ENCODE assay signal across 13 mouse cellular contexts in the genomic region with DNA sequence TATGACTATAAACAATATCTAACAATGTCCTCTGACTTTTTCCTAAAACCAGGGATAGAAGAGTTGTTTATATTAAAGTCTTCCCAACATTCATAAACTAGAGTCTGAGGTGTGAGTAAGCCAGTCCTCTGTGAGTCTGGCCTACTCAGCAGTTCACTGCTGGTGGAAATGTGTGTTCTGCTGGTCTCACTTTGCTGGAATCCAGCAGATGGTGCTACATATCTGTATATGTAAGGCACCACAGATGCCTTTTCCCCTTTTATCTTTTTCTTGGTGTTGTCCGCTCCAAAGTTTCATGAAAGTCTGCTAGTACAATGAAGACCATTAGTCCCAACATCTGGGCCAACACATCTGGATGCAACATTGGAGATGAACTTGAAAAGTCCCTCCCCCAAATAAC. TPM values are rescaled to one million over a fixed set of nuclear protein-coding genes. Genes with fewer than 3 reads are reported as not detected.
DNase-seq lines count a peak whose midpoint lies in the region; ATAC-seq and TF ChIP-seq lines count a peak whose summit lies in the region.
"Had no signal": no experiment of that assay in that cellular context is flagged by ENCODE, and none has a peak within 500 bp of the region (broad histone marks: within the 10 kb centered on the region; RNA-seq: fewer than 3 reads in every experiment).

No protein-coding gene starts in this region.

- TF ChIP-seq POLR2A in kidney, adult 2 months (IDR thresholded peaks at IDR 0.05; ENCODE audit: low read depth, low read length), result no peak

- WGBS in kidney, adult 2 months, result 66% methylated on average over 1 of the region's 1 CpGs
- 62% methylated on average over 1 of the region's 1 CpGs for WGBS in midbrain, embryonic 16.5 days
- 76% methylated on average over 1 of the region's 1 CpGs for WGBS in midbrain, embryonic 15.5 days

- no peaks in the 10 kb centered on the region for H3K36me3 ChIP-seq in kidney, adult 2 months (ENCODE audit: control insufficient read depth, insufficient read depth, low read length)
- H3K36me3 ChIP-seq in midbrain, embryonic 16.5 days (ENCODE audit: control insufficient read depth, insufficient read depth, low read length), result no peaks in the 10 kb centered on the region
- H3K36me3 ChIP-seq in midbrain, embryonic 15.5 days (replicated peaks), result no peaks in the 10 kb centered on the region
- H3K36me3 ChIP-seq: liver, embryonic 13.5 days had no signal

- H3K27ac ChIP-seq in kidney, adult 2 months (ENCODE audit: insufficient read depth, low read depth, low read length), result no peak overlapping the region
- no peak overlapping the region for H3K27ac ChIP-seq in midbrain, embryonic 16.5 days (ENCODE audit: low read length)
- no peak overlapping the region for H3K27ac ChIP-seq in midbrain, embryonic 15.5 days
- H3K27ac ChIP-seq: liver, embryonic 13.5 days; macrophage had no signal

- no peak overlapping the region for H3K9ac ChIP-seq in midbrain, embryonic 16.5 days (ENCODE audit: low read depth, low read length)
- H3K9ac ChIP-seq in midbrain, embryonic 15.5 days, result no peak overlapping the region
- H3K9ac ChIP-seq: liver, embryonic 13.5 days had no signal

- 0 out of 2 replicates have a peak, but pooled peaks have one; percentile 58 for ATAC-seq in midbrain, embryonic 16.5 days
- ATAC-seq in midbrain, embryonic 15.5 days (replicated peaks), result no peak; the same call in 1 of the 2 replicates

- no peaks in the 10 kb centered on the region for H3K27me3 ChIP-seq in kidney, adult 2 months (replicated peaks; ENCODE audit: control insufficient read depth, insufficient read depth, low read length)
- no peaks in the 10 kb centered on the region for H3K27me3 ChIP-seq in midbrain, embryonic 16.5 days (ENCODE audit: control insufficient read depth, insufficient read depth, low read depth, low read length)
- H3K27me3 ChIP-seq in midbrain, embryonic 15.5 days (replicated peaks), result no peaks in the 10 kb centered on the region
- H3K27me3 ChIP-seq: liver, embryonic 13.5 days had no signal

- H3K4me1 ChIP-seq in kidney, adult 2 months (ENCODE audit: control insufficient read depth, insufficient read depth, low read length), result no peaks in the 10 kb centered on the region
- H3K4me1 ChIP-seq in midbrain, embryonic 16.5 days (ENCODE audit: control insufficient read depth, insufficient read depth, low read length), result no peaks in the 10 kb centered on the region
- no peaks in the 10 kb centered on the region for H3K4me1 ChIP-seq in midbrain, embryonic 15.5 days
- H3K4me1 ChIP-seq: liver, embryonic 13.5 days had no signal

- DNase-seq in embryo, embryonic 10.5 days (ENCODE audit: low spot score), result peak; percentile 3
- DNase-seq in embryo, embryonic 10 days (ENCODE audit: low spot score), result no peak
- DNase-seq in kidney, adult 2 months, result peak; percentile 2
- DNase-seq in kidney, adult 9 months, result no peak
- DNase-seq in layer of hippocampus, adult 9-10 months (ENCODE audit: low spot score), result peak; percentile 24
- DNase-seq in adrenal gland, postnatal 4 days (ENCODE audit: low spot score in 2 of 2), result no peak
- DNase-seq: embryo, embryonic 11 days; gastrocnemius, postnatal 14 days; liver, embryonic 13.5 days; thymus, adult 2 months had no signal

- 0 out of 2 replicates have a peak, but pooled peaks have one; percentile 4 for TF ChIP-seq CTCF in kidney, adult 2 months (conservative IDR thresholded peaks at IDR 0.05; ENCODE audit: insufficient read depth, insufficient read length, low read depth, low read length)

- no peak overlapping the region for H3K4me3 ChIP-seq in kidney, adult 2 months (ENCODE audit: insufficient read depth, low read depth, low read length)
- no peak overlapping the region for H3K4me3 ChIP-seq in midbrain, embryonic 16.5 days (ENCODE audit: low read depth, low read length)
- no peak overlapping the region for H3K4me3 ChIP-seq in midbrain, embryonic 15.5 days
- H3K4me3 ChIP-seq: liver, embryonic 13.5 days had no signal

- no peak overlapping the region for H3K4me2 ChIP-seq in midbrain, embryonic 16.5 days (ENCODE audit: low read length)
- H3K4me2 ChIP-seq in midbrain, embryonic 15.5 days, result no peak overlapping the region
- H3K4me2 ChIP-seq: liver, embryonic 13.5 days had no signal

- no peaks in the 10 kb centered on the region for H3K9me3 ChIP-seq in midbrain, embryonic 16.5 days (replicated peaks; ENCODE audit: control insufficient read depth, low read length, poor library complexity, severe bottlenecking)
- no peaks in the 10 kb centered on the region for H3K9me3 ChIP-seq in midbrain, embryonic 15.5 days
- H3K9me3 ChIP-seq: liver, embryonic 13.5 days had no signal

RNA-seq across cellular contexts. Expression of a gene that starts 9.0 kb away (rescaled TPM):
- polyA plus RNA-seq in kidney, adult 2 months (2012; rRNA removed), result 2.0 and 3.4 TPM in 2 replicates
- 22.8 TPM in 2 replicates for polyA plus RNA-seq in midbrain, embryonic 16.5 days (2015; fragmentation: Nextera tagmentation; extraction: Ambion mirVana)
- polyA plus RNA-seq in midbrain, embryonic 15.5 days (2015; fragmentation: Nextera tagmentation; extraction: Ambion mirVana), result 17.5 and 19.5 TPM in 2 replicates
- total RNA-seq in adrenal gland, postnatal 4 days (2021), result 1 to 10 TPM; 3.0 to 3.4 TPM

RNA-seq across cellular contexts. Expression of a gene that starts 53.4 kb away (rescaled TPM):
- polyA plus RNA-seq in kidney, adult 2 months (2012; rRNA removed), result 6.5 and 10.7 TPM in 2 replicates
- polyA plus RNA-seq in midbrain, embryonic 16.5 days (2015; fragmentation: Nextera tagmentation; extraction: Ambion mirVana), result 68.6 and 72.3 TPM in 2 replicates
- 72.2 and 74.1 TPM in 2 replicates for polyA plus RNA-seq in midbrain, embryonic 15.5 days (2015; fragmentation: Nextera tagmentation; extraction: Ambion mirVana)
- total RNA-seq in adrenal gland, postnatal 4 days (2021), result 10 to 100 TPM; 59.3 to 70.9 TPM

Comparison
In these comparisons a context has a peak if more than half of its experiments do, and no peak if none do; other contexts are left out.
1. DNase-seq: peak in embryo, embryonic 10.5 days (single experiment), kidney, adult 2 months (single experiment) and layer of hippocampus, adult 9-10 months (single experiment); none in embryo, embryonic 10 days (single experiment), kidney, adult 9 months (single experiment) and adrenal gland, postnatal 4 days (0 of 2).